Mouse (Mus musculus): ENCODE data around the gene Fgd6. TPM values are rescaled to one million over a fixed set of nuclear protein-coding genes. Genes with fewer than 3 reads are reported as not detected.

Fgd6 gene
- polyA plus RNA-seq, 1 experiment from 2014 or later = 2.7 TPM

DNA sequence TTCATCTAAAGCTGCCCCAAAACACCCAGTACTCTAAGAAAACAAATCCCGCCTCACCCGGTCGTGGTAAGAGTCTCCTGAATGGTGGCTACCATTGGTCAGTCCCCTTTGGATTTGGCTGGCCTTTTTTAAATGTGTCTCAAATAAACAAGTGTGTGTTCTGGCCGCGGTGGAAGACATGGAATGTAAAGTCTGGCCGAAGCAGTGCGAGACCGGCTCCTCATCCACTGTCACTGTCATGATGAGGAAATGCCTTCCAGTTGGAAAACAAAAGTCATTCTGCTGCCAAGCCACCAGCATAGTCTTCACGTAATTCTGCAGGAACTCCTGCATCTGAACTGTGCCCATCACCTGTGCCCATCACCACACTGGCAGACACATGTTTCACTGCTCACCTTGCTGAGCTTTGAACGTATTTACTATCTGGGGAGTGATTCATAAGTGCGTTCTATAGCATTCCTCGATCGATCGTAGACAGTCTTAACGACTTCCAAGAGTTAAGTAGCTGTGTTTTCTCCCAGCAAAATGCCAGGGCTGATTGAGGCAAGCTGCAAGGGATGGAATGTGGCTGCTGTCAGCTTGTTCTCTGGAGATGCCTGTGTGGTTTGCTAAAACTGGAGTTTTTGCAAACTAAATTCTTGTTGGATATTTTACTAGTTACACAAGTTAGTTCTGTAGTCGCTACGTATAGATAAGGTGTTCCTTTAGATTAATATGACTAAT, 60.1 kb downstream of the Fgd6 start:
- no peak overlapping the region for H3K4me2 ChIP-seq (ENCODE audit: low read length)
- no peak overlapping the region for H3K4me3 ChIP-seq (ENCODE audit: control insufficient read depth in 1 of 2, insufficient read depth in 1 of 2, low read depth in 1 of 2, low read length in 2 of 2)
- ATAC-seq (ENCODE audit: insufficient number of reproducible peaks, insufficient read depth, low FRiP score, low read depth) = no peak
- peaks cover 8% of the 10 kb centered on the region; the same call in 1 of the 2 replicates for H3K9me3 ChIP-seq (ENCODE audit: control insufficient read depth, low read length)
- no peak overlapping the region for H3K9ac ChIP-seq (ENCODE audit: low read length)
- H3K27me3 ChIP-seq (ENCODE audit: control insufficient read depth, insufficient read depth, low read length) = no peaks in the 10 kb centered on the region
- H3K4me1 ChIP-seq (ENCODE audit: control insufficient read depth in 2 of 2, insufficient read depth in 2 of 2, low read length in 2 of 2) = peaks cover 0 to 2% of the 10 kb centered on the region in 2 experiments; a peak in 2 of 4 replicates
- peaks cover 8% of the 10 kb centered on the region; the same call in 1 of the 2 replicates for H3K36me3 ChIP-seq (ENCODE audit: control insufficient read depth, insufficient read depth, low read length)
- 62% methylated on average over 17 of the region's 17 CpGs for WGBS
- H3K27ac ChIP-seq (replicated peaks in 1 of 2; ENCODE audit: control insufficient read depth in 1 of 2, insufficient read depth in 1 of 2, low read depth in 2 of 2, low read length in 2 of 2) = no peak overlapping the region

DNA sequence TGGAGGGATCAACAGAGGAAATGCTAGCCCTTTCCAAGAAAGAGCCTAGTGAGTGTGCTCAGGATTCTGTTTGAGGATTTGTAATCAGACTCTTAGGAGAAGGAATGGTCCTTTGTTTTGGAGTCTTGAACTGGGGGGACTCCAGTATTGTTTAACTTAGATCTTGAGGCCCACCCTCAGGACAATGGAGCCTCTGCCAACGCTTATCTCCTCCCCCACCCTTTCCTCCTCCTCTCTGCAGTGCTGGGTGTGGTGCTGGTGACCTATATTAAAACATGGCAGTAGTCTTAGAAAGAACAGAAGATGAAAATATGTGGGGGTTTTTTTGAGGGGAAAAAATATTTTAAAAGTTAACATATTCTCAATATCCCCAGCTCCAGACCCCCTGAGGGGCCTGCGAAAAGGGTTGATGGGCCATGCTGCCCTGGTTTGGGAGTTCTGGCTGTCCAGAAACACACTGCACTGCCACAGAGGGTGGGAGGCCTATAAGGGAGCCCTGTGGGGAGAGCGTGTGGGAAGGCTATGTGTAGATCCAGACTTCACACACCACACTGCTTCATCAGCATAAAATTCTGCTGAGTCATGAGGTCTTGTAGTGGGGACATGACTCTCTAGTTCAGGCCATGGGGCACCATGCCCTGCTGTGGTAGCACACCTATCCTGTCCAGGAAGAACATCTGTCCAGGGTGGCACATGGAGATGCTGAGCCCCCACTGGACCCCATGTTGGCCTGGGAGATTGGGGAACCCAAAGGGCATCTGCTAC, 61.5 kb downstream of the Fgd6 start:
- WGBS = 64% methylated on average over 3 of the region's 3 CpGs

DNA sequence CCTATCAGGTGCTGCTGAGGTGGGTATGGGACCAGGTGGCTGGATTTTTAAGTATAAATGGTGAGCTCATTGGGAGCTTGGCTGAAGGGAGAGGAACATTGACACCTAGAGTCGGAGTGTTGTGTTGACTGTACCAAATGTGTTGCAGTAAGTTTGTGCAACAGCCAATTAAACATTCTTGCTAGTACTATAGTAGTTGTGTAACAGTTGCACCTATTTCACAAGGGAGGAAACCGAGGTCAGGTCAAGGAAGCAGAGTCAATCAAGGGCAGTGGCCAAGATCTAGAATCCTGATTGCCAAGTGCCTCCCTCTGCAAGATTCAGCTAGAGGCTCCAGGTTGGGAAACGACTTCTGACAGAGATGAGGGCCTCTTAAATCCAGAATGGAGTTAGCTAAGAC, 62.3 kb downstream of the Fgd6 start:
- no peak for ATAC-seq (ENCODE audit: insufficient number of reproducible peaks, insufficient read depth, low FRiP score, low read depth)
- no peak overlapping the region for H3K27ac ChIP-seq (replicated peaks in 1 of 2; ENCODE audit: control insufficient read depth in 1 of 2, insufficient read depth in 1 of 2, low read depth in 2 of 2, low read length in 2 of 2)
- no peaks in the 10 kb centered on the region for H3K36me3 ChIP-seq (ENCODE audit: control insufficient read depth, insufficient read depth, low read length)
- H3K4me2 ChIP-seq (ENCODE audit: low read length) = no peak overlapping the region
- peaks cover 0 to 2% of the 10 kb centered on the region in 2 experiments; a peak in 2 of 4 replicates for H3K4me1 ChIP-seq (ENCODE audit: control insufficient read depth in 2 of 2, insufficient read depth in 2 of 2, low read length in 2 of 2)
- no peak overlapping the region for H3K9ac ChIP-seq (ENCODE audit: low read length)
- H3K4me3 ChIP-seq (ENCODE audit: control insufficient read depth in 1 of 2, insufficient read depth in 1 of 2, low read depth in 1 of 2, low read length in 2 of 2) = no peak overlapping the region
- WGBS = 85% methylated on average over 3 of the region's 3 CpGs
- no peaks in the 10 kb centered on the region for H3K9me3 ChIP-seq (ENCODE audit: control insufficient read depth, low read length)
- no peaks in the 10 kb centered on the region for H3K27me3 ChIP-seq (ENCODE audit: control insufficient read depth, insufficient read depth, low read length)

More for the DNA sequence above, 61.5 kb downstream of the Fgd6 start:
- Histone ChIP-seq H3K36me3 (ENCODE audit: control insufficient read depth, insufficient read depth, low read length) (peaks cover 4% of the 10 kb centered on the region; the same call in 1 of the 2 replicates), H3K4me3 (ENCODE audit: control insufficient read depth in 1 of 2, insufficient read depth in 1 of 2, low read depth in 1 of 2, low read length in 2 of 2) (no peak overlapping the region), H3K9me3 (ENCODE audit: control insufficient read depth, low read length) (peaks cover 1% of the 10 kb centered on the region; the same call in 1 of the 2 replicates), H3K27ac (replicated peaks in 1 of 2; ENCODE audit: control insufficient read depth in 1 of 2, insufficient read depth in 1 of 2, low read depth in 2 of 2, low read length in 2 of 2) (no peak overlapping the region), H3K27me3 (ENCODE audit: control insufficient read depth, insufficient read depth, low read length) (no peaks in the 10 kb centered on the region), H3K9ac (ENCODE audit: low read length) (no peak overlapping the region), H3K4me1 (ENCODE audit: control insufficient read depth in 2 of 2, insufficient read depth in 2 of 2, low read length in 2 of 2) (peaks cover 0 to 2% of the 10 kb centered on the region in 2 experiments; a peak in 2 of 4 replicates), H3K4me2 (ENCODE audit: low read length) (no peak overlapping the region)
- ATAC-seq (ENCODE audit: insufficient number of reproducible peaks, insufficient read depth, low FRiP score, low read depth) = no peak

DNA sequence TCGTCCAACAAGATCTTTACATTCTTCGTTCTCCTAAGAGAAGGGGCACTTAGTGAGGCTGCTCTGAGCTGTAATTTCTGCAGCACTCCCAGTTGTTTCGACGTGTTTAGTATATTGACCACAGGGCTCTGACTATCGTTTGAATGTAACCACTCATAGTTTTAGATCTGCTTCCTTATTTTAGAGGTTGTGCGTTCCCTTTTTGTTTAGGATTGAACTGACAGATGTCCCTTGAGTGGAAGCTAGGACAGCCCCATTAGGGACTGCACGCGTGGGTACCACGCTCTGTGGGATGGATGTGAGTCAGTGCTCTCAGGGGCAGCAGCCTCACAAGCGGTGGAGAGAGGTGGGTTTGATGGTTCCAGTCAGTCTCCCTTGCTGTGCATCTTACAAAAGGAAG, 69.7 kb downstream of the Fgd6 start:
- Histone ChIP-seq H3K9me3 (ENCODE audit: control insufficient read depth, low read length) (no peaks in the 10 kb centered on the region), H3K27me3 (ENCODE audit: control insufficient read depth, insufficient read depth, low read length) (no peaks in the 10 kb centered on the region), H3K4me3 (ENCODE audit: control insufficient read depth in 1 of 2, insufficient read depth in 1 of 2, low read depth in 1 of 2, low read length in 2 of 2) (no peak overlapping the region), H3K4me1 (ENCODE audit: control insufficient read depth in 2 of 2, insufficient read depth in 2 of 2, low read length in 2 of 2) (no peaks in the 10 kb centered on the region), H3K36me3 (ENCODE audit: control insufficient read depth, insufficient read depth, low read length) (peaks cover 17% of the 10 kb centered on the region; the same call in 1 of the 2 replicates), H3K4me2 (ENCODE audit: low read length) (no peak overlapping the region), H3K9ac (ENCODE audit: low read length) (no peak overlapping the region), H3K27ac (replicated peaks in 1 of 2; ENCODE audit: control insufficient read depth in 1 of 2, insufficient read depth in 1 of 2, low read depth in 2 of 2, low read length in 2 of 2) (no peak overlapping the region)
- no peak for ATAC-seq (ENCODE audit: insufficient number of reproducible peaks, insufficient read depth, low FRiP score, low read depth)
- 88% methylated on average over 10 of the region's 10 CpGs for WGBS

DNA sequence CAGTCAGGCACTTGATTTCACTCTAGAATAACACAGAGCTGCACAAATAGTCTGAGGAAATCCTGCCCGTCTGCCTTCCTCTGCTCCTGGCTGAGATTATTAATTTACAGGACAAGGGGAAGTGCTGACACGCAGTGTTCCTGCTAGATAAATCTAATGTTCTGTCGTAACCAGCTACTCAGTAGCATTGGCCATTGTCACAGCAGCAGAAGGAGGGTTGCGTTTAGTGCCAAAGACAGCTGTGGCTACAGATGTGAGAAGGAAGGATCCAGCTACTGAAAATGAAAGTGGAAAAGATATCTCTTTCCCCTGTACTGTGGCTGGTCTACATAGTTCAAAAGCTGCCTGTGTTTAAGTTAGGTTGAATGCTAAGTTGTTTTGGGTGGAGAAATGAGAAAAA, 71.4 kb downstream of the Fgd6 start:
- no peaks in the 10 kb centered on the region for H3K27me3 ChIP-seq (ENCODE audit: control insufficient read depth, insufficient read depth, low read length)
- 44% methylated on average over 4 of the region's 4 CpGs for WGBS
- no peak overlapping the region for H3K4me3 ChIP-seq (ENCODE audit: control insufficient read depth in 1 of 2, insufficient read depth in 1 of 2, low read depth in 1 of 2, low read length in 2 of 2)
- no peak overlapping the region for H3K4me2 ChIP-seq (ENCODE audit: low read length)
- H3K27ac ChIP-seq (replicated peaks in 1 of 2; ENCODE audit: control insufficient read depth in 1 of 2, insufficient read depth in 1 of 2, low read depth in 2 of 2, low read length in 2 of 2) = 0 out of 4 replicates have a peak overlapping the region, but pooled peaks of 1 of the 2 experiments have one; percentile 10
- H3K36me3 ChIP-seq (ENCODE audit: control insufficient read depth, insufficient read depth, low read length) = peaks cover 17% of the 10 kb centered on the region; the same call in 1 of the 2 replicates
- H3K9me3 ChIP-seq (ENCODE audit: control insufficient read depth, low read length) = no peaks in the 10 kb centered on the region
- ATAC-seq (ENCODE audit: insufficient number of reproducible peaks, insufficient read depth, low FRiP score, low read depth) = no peak
- H3K9ac ChIP-seq (ENCODE audit: low read length) = no peak overlapping the region
- no peaks in the 10 kb centered on the region for H3K4me1 ChIP-seq (ENCODE audit: control insufficient read depth in 2 of 2, insufficient read depth in 2 of 2, low read length in 2 of 2)

DNA sequence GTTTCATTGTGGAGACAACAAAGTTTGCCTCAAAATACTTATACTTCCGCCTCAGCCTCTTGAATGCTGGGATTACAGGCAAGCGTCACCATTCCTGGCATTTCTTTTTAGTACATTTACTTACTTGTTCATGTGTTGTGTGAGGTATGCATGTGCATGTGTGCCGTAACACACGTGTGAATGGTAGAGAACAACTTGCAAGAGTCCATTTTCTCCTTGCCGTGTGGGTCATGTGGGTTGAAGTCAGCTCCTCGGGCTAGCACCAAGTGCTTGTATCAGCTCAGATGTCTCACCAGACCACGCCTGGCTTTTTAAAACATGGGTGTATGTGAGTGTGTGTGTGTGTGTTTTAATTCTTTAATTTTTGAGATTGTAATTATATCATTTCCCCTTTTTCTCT, 71.8 kb downstream of the Fgd6 start:
- H3K4me1 ChIP-seq (ENCODE audit: control insufficient read depth in 2 of 2, insufficient read depth in 2 of 2, low read length in 2 of 2) = no peaks in the 10 kb centered on the region
- no peak overlapping the region for H3K4me3 ChIP-seq (ENCODE audit: control insufficient read depth in 1 of 2, insufficient read depth in 1 of 2, low read depth in 1 of 2, low read length in 2 of 2)
- no peak overlapping the region; a peak in 1 of 4 replicates for H3K27ac ChIP-seq (replicated peaks in 1 of 2; ENCODE audit: control insufficient read depth in 1 of 2, insufficient read depth in 1 of 2, low read depth in 2 of 2, low read length in 2 of 2)
- no peak for ATAC-seq (ENCODE audit: insufficient number of reproducible peaks, insufficient read depth, low FRiP score, low read depth)
- no peaks in the 10 kb centered on the region for H3K27me3 ChIP-seq (ENCODE audit: control insufficient read depth, insufficient read depth, low read length)
- no peaks in the 10 kb centered on the region for H3K9me3 ChIP-seq (ENCODE audit: control insufficient read depth, low read length)
- H3K36me3 ChIP-seq (ENCODE audit: control insufficient read depth, insufficient read depth, low read length) = peaks cover 17% of the 10 kb centered on the region; the same call in 1 of the 2 replicates
- H3K9ac ChIP-seq (ENCODE audit: low read length) = no peak overlapping the region
- H3K4me2 ChIP-seq (ENCODE audit: low read length) = no peak overlapping the region
- 89% methylated on average over 7 of the region's 7 CpGs for WGBS

DNA sequence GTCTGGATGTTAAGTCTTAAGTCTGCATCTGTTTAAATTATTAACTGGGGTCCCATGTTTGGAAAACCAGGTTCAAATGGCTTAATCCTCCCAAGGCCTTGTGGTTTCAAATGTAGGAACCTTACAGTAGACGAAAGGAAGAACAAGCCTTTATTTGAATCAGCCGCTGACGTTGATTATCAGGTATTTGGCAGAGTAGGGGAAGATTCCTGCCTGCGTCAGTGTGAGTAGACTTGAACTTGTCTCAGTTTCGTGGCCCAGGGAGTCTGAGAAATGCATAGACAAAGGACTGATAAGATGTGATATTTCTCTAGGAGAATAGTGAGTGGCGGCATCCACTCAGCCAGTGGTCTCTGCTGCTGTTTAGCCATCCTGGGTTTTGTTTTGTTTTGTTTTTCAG, 73.0 kb downstream of the Fgd6 start:
- Histone ChIP-seq H3K9ac (ENCODE audit: low read length) (no peak overlapping the region), H3K9me3 (ENCODE audit: control insufficient read depth, low read length) (no peaks in the 10 kb centered on the region), H3K4me2 (ENCODE audit: low read length) (no peak overlapping the region), H3K4me3 (ENCODE audit: control insufficient read depth in 1 of 2, insufficient read depth in 1 of 2, low read depth in 1 of 2, low read length in 2 of 2) (no peak overlapping the region), H3K36me3 (ENCODE audit: control insufficient read depth, insufficient read depth, low read length) (peaks cover 16% of the 10 kb centered on the region; the same call in 1 of the 2 replicates), H3K27me3 (ENCODE audit: control insufficient read depth, insufficient read depth, low read length) (no peaks in the 10 kb centered on the region), H3K27ac (replicated peaks in 1 of 2; ENCODE audit: control insufficient read depth in 1 of 2, insufficient read depth in 1 of 2, low read depth in 2 of 2, low read length in 2 of 2) (no peak overlapping the region), H3K4me1 (ENCODE audit: control insufficient read depth in 2 of 2, insufficient read depth in 2 of 2, low read length in 2 of 2) (no peaks in the 10 kb centered on the region)
- 86% methylated on average over 6 of the region's 6 CpGs for WGBS
- no peak for ATAC-seq (ENCODE audit: insufficient number of reproducible peaks, insufficient read depth, low FRiP score, low read depth)

All from heart, embryonic 14.5 days (tissue).